Mouse (Mus musculus) liver, adult 2 months (tissue): ENCODE measurements around the gene Artn.

ENCODE experiments used
- CTCF ChIP-seq: fragments of 200-500 bp; IDR thresholded peaks from 2 replicates; pipeline ENCODE4 v1.5.1; 2011; ENCODE audit warnings: low read depth, low read length, control low read depth
- POLR2A ChIP-seq: fragments of 200-500 bp; IDR thresholded peaks from 2 replicates; pipeline ENCODE4 v1.6.1; 2011; ENCODE audit warnings: low read length, control low read depth; ENCODE audit not compliant: insufficient read depth; ENCODE audit errors: extremely low read depth

DNA sequence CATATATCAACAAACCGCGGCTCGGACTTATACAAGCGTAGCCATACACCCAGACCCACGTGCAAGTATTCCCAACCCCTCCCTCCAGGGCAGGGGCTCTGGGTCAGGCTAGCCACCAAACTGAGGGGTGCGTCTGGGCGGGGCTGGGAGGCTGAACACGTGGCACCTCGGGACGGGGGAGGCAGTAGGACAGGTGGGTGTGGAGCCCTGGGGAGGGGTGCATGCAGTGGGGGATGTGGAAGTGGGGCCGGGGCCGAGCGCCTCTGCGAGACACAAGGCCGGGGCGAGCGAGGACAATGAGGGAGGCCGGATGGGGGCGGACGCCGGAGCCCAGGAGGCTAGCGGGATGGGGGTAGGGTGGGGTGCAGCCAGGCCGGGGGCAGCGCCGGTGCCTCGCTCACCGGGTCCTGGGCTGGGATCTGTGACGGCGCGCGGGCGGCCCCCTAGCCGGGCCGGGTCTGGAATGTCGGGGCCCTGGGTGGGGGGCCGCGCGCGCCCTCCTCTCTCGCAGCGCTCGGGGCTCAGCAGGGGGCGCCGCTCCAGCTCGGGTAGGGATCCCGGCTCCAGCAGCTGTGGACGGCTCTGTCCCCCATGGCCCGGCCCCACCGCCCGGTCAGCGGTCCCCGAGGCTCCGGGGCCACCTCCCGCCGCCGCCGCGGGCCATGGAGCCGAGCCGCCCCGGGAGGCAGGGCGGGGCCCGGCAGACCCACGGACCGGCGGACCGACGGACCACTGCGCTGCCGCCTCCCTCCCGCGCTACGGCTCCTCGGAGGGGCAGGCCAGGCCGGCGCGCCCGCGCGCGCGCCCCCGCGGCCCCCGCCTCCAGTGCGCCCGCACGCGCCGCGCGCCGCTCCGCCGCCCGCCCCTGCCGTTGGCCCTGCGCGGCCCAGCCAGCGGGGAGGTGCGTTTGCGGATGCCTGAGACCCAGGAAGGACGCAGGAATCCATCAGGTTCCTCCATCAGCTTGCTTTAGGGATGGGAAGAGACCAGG lies 46.6 kb downstream of the Artn start, which contains the start of gene B4galt2:
- no peak for TF ChIP-seq POLR2A
- no peak for TF ChIP-seq CTCF
